Mouse (Mus musculus) CD4-positive, CD25-positive, alpha-beta regulatory T cell, adult 4 months (primary cell): ENCODE data around the gene Glmp. TPM values are rescaled to one million over a fixed set of nuclear protein-coding genes. Genes with fewer than 3 reads are reported as not detected.
"Not testable (repeated sequence)": the region's sequence is repeated elsewhere in the genome, so short reads cannot be mapped to it uniquely, and the experiment has no call there.

Source experiments
- ATAC-seq: one replicate; pipeline ENCODE4 v1.8.0; 2017
- polyA plus RNA-seq, 2 experiments: library from polyadenylated mRNA; unstranded; fragments of 100-300 nt; shearing (Covaris generic); gene quantifications; one replicate each; pipeline ENCODE4 v1.2.1; 2017

Glmp gene
- polyA plus RNA-seq, 2 experiments from 2014 or later = 370 to 504 TPM

DNA sequence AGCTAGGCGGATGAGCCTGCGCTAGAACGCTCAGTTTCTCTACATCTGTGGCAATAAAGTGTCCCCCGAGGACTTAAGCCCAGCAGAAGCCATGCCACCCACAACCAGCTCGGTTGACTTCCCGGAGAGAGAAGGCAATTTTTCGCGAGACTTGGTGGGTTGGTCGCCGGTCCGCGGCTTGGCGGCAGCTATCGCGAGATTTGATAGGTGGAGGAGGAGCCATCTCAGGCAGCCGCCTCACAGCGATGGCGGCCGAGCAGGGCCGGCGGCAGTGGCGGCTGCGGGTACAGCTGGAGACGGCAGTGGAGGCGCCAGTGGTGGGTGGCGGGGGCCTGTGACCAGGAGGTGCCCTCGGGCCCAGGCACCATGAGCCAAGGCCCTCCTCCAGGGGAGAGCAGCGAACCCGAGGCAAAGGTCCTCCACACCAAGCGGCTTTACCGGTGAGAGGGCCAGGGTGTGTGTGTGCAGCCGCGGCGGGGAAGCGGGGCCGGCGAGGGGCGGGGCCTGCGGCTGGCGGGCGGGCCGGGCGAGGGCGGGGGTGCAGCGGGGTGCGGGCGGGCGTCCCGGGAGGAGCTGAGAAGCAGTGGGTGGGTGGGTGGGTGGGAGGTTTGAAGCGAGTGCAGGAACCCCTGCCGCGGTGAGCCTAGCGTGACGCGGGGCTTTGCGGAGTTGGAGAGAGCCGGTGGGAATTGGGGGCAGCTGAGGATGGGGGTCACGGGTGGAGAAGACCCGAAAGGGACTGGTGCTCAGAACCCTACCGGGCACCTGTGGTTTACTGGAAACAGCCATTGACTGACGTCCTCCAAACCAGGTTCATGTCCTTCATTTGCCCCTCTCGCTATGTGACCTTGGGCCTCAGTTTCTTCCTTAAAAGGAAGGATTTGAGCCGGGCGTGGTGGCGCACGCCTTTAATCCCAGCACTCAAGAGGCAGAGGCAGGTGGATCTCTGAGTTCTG is 11.5 kb downstream of the Glmp start, which contains the start of the genes Tmem79 and Smg5:
Gene Tmem79, minus strand, starts transcription at position 91 of the 956 bp plus-strand sequence.
Gene Smg5, plus strand, starts transcription at position 203 of the 956 bp plus-strand sequence.
- peak; percentile 96 for ATAC-seq

- peak; percentile 26 for ATAC-seq
Measured at GRCm38 (mm10) chr3:88337367-88338020, 12.7 kb downstream of the Glmp start.

DNA sequence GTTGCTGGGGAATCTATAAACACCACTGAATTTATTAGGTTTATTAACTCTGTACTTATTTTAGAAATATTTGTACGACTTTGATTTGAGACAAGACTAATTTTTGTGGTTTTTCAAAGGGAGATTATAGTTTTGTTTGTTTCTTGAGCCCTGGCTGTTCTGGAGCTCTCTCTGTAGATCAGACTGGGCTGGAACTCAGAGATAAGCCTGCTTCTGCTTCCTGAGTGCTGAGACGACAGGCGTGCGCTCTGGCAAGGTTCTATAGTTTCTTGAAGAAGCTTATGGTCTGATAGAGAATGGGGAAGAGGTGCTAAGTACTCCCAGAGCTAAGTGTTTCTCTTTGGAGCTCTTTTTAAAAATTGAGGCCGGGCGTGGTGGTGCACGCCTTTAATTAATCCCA is 13.5 kb downstream of the Glmp start:
- ATAC-seq = no peak

- ATAC-seq = no peak
Measured at GRCm38 (mm10) chr3:88339006-88339405, 14.2 kb downstream of the Glmp start.

- ATAC-seq = no peak
Measured at GRCm38 (mm10) chr3:88350732-88351131, 25.9 kb downstream of the Glmp start.

DNA sequence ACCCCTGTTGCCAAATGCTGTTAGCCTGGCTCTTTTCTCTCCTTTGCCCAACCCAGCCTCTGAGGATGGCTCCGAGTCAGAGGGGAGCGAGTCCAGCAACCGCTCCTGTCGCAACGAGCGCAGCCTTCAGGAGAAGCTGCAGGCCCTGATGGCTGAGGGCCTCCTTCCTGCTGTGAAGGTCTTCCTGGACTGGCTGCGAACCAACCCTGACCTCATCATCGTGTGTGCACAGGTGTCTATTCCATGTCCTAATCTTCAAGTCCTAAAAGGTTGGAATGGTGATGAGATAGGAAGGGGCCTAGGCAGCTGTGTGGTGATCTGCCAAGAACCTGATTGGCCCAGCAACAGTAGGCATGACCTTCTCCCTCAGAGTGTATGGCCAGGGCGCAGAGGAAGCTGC is 28.1 kb downstream of the Glmp start:
- ATAC-seq = no peak

GRCm38 (mm10) chr3:88354396-88355165 is 29.8 kb downstream of the Glmp start:
- no peak for ATAC-seq

DNA sequence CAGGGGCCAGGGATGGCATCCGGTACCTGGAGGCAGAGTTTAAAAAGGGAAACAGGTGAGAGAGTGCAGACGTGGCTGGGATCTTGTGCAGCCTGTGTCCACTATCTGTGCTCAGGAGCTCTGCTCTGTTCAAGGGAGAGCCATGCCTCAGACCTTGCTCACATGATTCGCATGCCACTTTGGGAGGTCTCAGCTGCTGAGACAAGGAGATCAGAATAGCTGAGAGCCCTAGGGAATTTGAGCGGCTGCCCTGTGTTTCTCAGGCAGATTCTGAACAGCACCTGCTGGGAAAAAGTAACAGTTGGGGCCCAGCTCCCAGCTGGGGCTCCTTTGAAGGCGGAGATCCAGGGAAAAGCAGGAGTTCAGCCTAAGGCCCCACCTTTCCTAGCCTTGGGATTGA is 34.8 kb downstream of the Glmp start:
- ATAC-seq = no peak

- ATAC-seq = no peak
Measured at GRCm38 (mm10) chr3:88359989-88360388, 35.2 kb downstream of the Glmp start.

GRCm38 (mm10) chr3:88361096-88361495 is 36.3 kb downstream of the Glmp start:
- ATAC-seq = no peak

DNA sequence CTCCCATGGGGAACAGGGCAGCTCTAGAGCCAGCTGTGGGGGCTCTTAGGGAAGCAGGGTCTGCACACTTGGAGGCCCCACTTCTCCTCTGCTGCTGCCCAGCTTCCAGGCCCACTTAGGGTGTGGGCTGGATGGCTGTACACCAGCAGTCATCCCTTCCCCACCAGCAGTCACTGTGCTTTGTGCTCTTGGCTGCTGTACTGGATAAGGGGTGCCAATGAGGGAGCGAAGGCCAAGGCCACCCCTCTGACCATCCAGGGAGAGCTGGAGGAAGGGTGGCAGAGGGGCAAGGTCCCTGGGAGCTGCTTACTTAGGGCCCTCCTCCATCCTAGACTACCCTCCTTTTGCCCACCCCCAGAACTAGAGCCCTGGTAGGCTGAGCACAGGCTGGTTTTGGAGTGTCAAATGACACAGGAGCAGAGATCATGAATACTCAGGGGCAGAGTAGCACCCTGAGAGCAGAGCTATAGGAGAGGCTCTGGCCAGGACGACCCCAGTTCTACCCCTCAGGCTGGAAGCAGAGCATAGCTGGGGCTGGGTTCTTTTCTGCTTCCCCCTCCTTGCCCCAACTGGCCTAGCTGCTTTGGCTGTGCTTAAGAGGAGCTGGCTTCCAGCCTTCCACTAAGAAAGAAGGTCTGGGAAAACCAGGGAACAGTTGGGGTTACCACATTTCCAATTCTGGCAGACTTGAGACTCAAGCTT is 36.9 kb downstream of the Glmp start:
- ATAC-seq = no peak

GRCm38 (mm10) chr3:88363700-88364099 is 38.9 kb downstream of the Glmp start:
- no peak for ATAC-seq

DNA sequence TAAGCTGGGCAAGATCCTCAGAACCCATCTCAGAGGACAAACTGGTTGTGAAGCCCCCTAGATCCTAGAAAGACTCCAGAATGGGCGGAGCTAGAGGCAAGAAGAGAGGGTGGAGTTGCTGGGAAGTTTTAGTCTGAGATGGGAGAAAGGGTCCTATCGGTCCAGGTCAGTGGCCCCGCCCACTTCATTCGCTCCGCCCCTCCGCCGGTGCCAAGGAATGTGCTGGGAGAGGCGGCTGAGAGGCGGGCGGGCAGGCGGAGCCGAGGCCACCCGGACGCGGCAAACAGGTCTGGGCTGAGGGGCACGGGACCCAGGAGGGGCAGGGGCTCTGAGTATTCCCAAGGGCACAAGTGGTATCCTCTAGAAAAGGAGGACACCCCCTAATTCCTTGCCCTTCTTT is 39.5 kb downstream of the Glmp start, which contains the start of gene Paqr6:
Gene Paqr6, plus strand, starts transcription at position 248 of the 400 bp plus-strand sequence.
- ATAC-seq = no peak

DNA sequence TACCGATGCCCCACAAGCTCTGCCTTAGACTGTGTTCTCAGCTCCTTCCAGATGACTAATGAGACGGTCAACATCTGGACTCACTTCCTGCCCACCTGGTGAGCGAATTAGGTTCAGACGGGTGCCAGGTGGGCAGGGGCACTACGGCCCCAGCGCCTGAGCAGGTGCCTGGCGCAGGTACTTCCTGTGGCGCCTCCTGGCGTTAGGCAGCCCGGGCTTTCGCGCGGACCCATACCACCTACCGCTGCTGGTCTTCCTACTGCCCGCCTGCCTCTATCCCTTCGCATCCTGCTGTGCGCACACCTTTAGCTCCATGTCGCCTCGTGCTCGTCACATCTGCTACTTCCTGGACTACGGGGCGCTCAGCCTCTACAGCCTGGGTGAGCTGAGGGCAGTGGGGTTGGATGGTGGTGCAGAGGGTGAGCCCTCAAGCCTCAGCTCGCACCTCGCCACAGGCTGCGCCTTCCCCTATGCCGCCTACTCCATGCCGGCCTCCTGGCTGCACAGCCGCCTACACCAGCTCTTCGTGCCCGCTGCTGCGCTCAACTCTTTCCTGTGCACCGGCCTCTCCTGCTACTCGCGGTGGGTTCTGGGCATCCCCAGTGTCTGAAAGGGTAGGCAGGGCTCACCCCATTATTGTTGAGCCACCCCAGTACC is 41.0 kb downstream of the Glmp start:
- ATAC-seq = no peak

- peak; percentile 95 for ATAC-seq
Measured at GRCm38 (mm10) chr3:88366830-88367428, 42.1 kb downstream of the Glmp start.

DNA sequence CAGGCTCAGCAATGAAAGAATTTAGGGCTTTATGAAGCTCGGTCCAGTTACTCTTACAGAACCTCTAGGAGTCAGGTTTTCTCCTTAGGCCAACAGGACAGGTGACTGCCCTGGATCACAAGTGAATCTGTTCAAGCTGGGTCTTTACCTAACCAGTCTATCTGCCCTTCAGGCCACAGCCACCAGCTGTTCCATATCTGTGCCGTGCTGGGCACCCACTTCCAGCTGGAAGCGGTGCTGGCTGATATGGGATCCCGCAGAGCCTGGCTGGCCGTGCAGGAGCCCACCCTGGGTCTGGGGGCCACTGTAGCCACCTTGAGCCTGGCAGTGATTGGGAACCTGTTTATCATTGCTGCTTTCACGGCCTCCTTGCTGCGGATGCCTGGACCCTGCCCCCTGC is 42.7 kb downstream of the Glmp start:
- not testable (repeated sequence) for ATAC-seq

GRCm38 (mm10) chr3:88368511-88368910 is 43.7 kb downstream of the Glmp start:
- not testable (repeated sequence) for ATAC-seq

- not testable (repeated sequence) for ATAC-seq
Measured at GRCm38 (mm10) chr3:88372643-88373042, 47.8 kb downstream of the Glmp start, which contains the start of gene Bglap3. TSS of gene Bglap3 (minus strand) at chr3:88372743.

DNA sequence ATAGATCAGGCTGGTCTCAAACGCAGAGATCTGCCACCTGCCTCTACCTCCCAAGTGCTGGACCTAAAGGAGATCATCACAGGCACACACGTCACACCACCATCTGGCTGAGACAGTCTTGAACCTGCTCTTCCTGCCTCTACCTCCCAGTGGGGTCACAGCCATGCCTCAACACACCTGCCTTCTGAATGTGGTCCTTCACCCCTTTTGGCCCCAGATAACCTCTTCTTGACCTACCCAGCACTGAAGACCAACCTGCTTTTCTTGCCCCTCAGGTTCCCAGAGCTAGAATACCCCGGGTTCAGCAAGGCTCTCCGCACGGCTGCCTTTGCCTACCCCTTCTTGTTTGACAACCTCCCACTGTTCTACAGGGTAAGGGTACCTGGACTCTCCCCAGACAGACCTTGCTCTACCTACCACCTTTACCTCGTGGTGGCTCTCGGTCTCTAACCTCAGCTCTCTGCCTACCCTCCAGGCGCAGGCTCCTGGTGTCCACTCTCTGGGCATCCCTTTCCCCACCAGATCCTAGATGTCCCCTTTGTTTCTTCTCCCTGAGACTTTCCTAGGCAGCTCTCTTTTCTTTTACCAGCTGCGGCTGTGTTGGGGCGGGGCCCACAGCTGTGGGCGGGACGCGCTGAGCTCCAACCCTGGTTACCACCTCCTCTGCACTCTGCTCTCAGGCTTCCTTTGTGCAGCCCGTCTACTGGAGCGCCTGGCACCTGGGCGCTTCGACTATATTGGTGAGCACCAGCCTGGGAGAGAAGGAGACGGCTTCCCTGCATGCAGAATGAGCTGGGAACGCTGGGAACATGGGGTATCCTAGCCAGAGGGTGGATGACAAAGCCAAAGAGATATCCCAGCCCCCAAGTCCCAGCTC is 51.2 kb downstream of the Glmp start:
- ATAC-seq = peak; percentile 93

DNA sequence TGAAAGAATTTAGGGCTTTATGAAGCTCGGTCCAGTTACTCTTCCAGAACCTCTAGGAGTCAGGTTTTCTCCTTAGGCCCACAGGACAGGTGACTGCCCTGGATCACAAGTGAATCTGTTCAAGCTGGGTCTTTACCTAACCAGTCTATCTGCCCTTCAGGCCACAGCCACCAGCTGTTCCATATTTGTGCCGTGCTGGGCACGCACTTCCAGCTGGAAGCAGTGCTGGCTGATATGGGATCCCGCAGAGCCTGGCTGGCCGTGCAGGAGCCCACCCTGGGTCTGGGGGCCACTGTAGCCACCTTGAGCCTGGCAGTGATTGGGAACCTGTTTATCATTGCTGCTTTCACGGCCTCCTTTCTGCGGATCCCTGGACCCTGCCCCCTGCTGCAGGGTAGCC is 51.8 kb downstream of the Glmp start:
- ATAC-seq = not testable (repeated sequence)
